Mouse (Mus musculus) cerebellum, adult 18-20 months (tissue): ENCODE data around the gene Ntpcr.

Source experiments
- DNase-seq, 2 experiments: peaks; one replicate each; pipeline ENCODE4 v3.0.0; 2021

Gene Ntpcr

GRCm38 (mm10) chr8:125729746-125730145, at the start of gene Ntpcr:
Gene Ntpcr (plus strand): TSS chr8:125729963.
- DNase-seq = no peak

GRCm38 (mm10) chr8:125680851-125681408, 48.8 kb upstream of the Ntpcr start:
- no peak for DNase-seq

GRCm38 (mm10) chr8:125685216-125685760, 44.5 kb upstream of the Ntpcr start:
- DNase-seq = no peak

GRCm38 (mm10) chr8:125686221-125686865, 43.4 kb upstream of the Ntpcr start:
- no peak for DNase-seq

- no peak for DNase-seq
These were observed 39.4 kb upstream of the Ntpcr start for GRCm38 (mm10) chr8:125690166-125690915.

GRCm38 (mm10) chr8:125690961-125691360, 38.8 kb upstream of the Ntpcr start:
- no peak for DNase-seq

- DNase-seq = no peak
These were observed 37.3 kb upstream of the Ntpcr start for GRCm38 (mm10) chr8:125692447-125692846.

- no peak for DNase-seq
These were observed 36.6 kb upstream of the Ntpcr start for GRCm38 (mm10) chr8:125693197-125693596.

GRCm38 (mm10) chr8:125695951-125696350, 33.8 kb upstream of the Ntpcr start:
- no peak for DNase-seq

GRCm38 (mm10) chr8:125699391-125700025, 30.3 kb upstream of the Ntpcr start:
- DNase-seq = no peak

GRCm38 (mm10) chr8:125700407-125700806, 29.4 kb upstream of the Ntpcr start:
- no peak for DNase-seq

- DNase-seq = no peak
These were observed 26.8 kb upstream of the Ntpcr start for GRCm38 (mm10) chr8:125702868-125703473.

GRCm38 (mm10) chr8:125704434-125704833, 25.3 kb upstream of the Ntpcr start:
- DNase-seq = no peak

- DNase-seq = no peak
These were observed 23.9 kb upstream of the Ntpcr start for GRCm38 (mm10) chr8:125705816-125706215.

GRCm38 (mm10) chr8:125709171-125709570, 20.6 kb upstream of the Ntpcr start:
- no peak for DNase-seq

GRCm38 (mm10) chr8:125711514-125711913, 18.2 kb upstream of the Ntpcr start:
- no peak for DNase-seq

- DNase-seq = no peak
These were observed 13.6 kb upstream of the Ntpcr start for GRCm38 (mm10) chr8:125716211-125716610.

GRCm38 (mm10) chr8:125716613-125717012, 13.2 kb upstream of the Ntpcr start:
- no peak for DNase-seq

GRCm38 (mm10) chr8:125718914-125719313, 10.8 kb upstream of the Ntpcr start:
- no peak for DNase-seq

GRCm38 (mm10) chr8:125722675-125723074, 7.1 kb upstream of the Ntpcr start:
- no peak for DNase-seq

- DNase-seq = no peak
These were observed 6.3 kb upstream of the Ntpcr start for GRCm38 (mm10) chr8:125723437-125723836.

GRCm38 (mm10) chr8:125725037-125725820, 4.5 kb upstream of the Ntpcr start:
- no peak for DNase-seq
